Mouse (Mus musculus): ENCODE data around the gene Gse1. TPM values are rescaled to one million over a fixed set of nuclear protein-coding genes. Genes with fewer than 3 reads are reported as not detected.
A peak's percentile ranks its signal among the peaks of the same experiment; 100 is the strongest.

Gse1 gene
- polyA plus RNA-seq, 1 experiment from 2014 or later = 10.2 TPM

- 79% methylated on average over 21 of the region's 21 CpGs for WGBS
- H3K27ac ChIP-seq (ENCODE audit: low read length) = no peak overlapping the region
- ATAC-seq (ENCODE audit: low read depth) = no peak; the same call in 1 of the 2 replicates
Observed at GRCm38 (mm10) chr8:120317118-120317824, 89.0 kb downstream of the Gse1 start.

GRCm38 (mm10) chr8:120318476-120318991, 90.3 kb downstream of the Gse1 start:
- no peaks in the 10 kb centered on the region for H3K36me3 ChIP-seq (ENCODE audit: control insufficient read depth, insufficient read depth, low read length)
- WGBS = 63% methylated on average over 12 of the region's 12 CpGs
- no peak overlapping the region for H3K9ac ChIP-seq (ENCODE audit: low read length)

More at GRCm38 (mm10) chr8:120317118-120317824, 89.0 kb downstream of the Gse1 start:
- Histone ChIP-seq H3K9me3 (ENCODE audit: control insufficient read depth, low read length) (no peaks in the 10 kb centered on the region), H3K4me1 (replicated peaks; ENCODE audit: control insufficient read depth, insufficient read depth, low read length) (peaks cover 7% of the 10 kb centered on the region), H3K4me2 (ENCODE audit: low read depth, low read length) (no peak overlapping the region), H3K27me3 (ENCODE audit: control insufficient read depth, insufficient read depth, low read depth, low read length) (no peaks in the 10 kb centered on the region), H3K4me3 (ENCODE audit: low read length) (no peak overlapping the region), H3K9ac (ENCODE audit: low read length) (no peak overlapping the region), H3K36me3 (ENCODE audit: control insufficient read depth, insufficient read depth, low read length) (no peaks in the 10 kb centered on the region)

DNA sequence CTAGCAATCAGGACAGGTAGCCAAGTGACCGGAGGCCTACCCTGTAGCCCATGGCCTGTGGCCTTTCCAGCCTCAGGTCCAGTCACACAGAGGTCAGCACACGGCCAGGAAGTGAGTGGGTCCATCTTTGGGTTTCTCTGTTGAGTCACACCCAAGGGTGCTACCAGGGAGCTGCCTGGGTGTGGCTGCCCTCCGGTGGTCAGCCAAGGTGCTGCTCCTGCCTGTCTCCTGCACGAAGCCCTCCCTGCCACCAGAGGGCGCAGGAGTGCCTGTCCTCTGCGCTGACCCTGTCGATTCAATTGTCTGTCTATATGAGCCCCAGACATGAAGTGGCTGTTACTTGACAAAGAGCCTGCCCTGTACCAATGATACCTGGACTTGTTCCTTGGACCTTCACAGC, 91.2 kb downstream of the Gse1 start:
- ATAC-seq (ENCODE audit: low read depth) = peak; percentile 34; the same call in 1 of the 2 replicates
- Histone ChIP-seq H3K4me2 (ENCODE audit: low read depth, low read length) (no peak overlapping the region), H3K4me1 (replicated peaks; ENCODE audit: control insufficient read depth, insufficient read depth, low read length) (peaks cover 25% of the 10 kb centered on the region), H3K4me3 (ENCODE audit: low read length) (no peak overlapping the region), H3K27me3 (ENCODE audit: control insufficient read depth, insufficient read depth, low read depth, low read length) (no peaks in the 10 kb centered on the region), H3K27ac (ENCODE audit: low read length) (no peak overlapping the region), H3K9me3 (ENCODE audit: control insufficient read depth, low read length) (no peaks in the 10 kb centered on the region), H3K9ac (ENCODE audit: low read length) (no peak overlapping the region), H3K36me3 (ENCODE audit: control insufficient read depth, insufficient read depth, low read length) (no peaks in the 10 kb centered on the region)
- WGBS = 23% methylated on average over 7 of the region's 7 CpGs

More at GRCm38 (mm10) chr8:120318476-120318991, 90.3 kb downstream of the Gse1 start:
- no peak for ATAC-seq (ENCODE audit: low read depth)
- Histone ChIP-seq H3K9me3 (ENCODE audit: control insufficient read depth, low read length) (no peaks in the 10 kb centered on the region), H3K4me1 (replicated peaks; ENCODE audit: control insufficient read depth, insufficient read depth, low read length) (peaks cover 19% of the 10 kb centered on the region), H3K27ac (ENCODE audit: low read length) (no peak overlapping the region), H3K27me3 (ENCODE audit: control insufficient read depth, insufficient read depth, low read depth, low read length) (no peaks in the 10 kb centered on the region), H3K4me3 (ENCODE audit: low read length) (no peak overlapping the region), H3K4me2 (ENCODE audit: low read depth, low read length) (no peak overlapping the region)

DNA sequence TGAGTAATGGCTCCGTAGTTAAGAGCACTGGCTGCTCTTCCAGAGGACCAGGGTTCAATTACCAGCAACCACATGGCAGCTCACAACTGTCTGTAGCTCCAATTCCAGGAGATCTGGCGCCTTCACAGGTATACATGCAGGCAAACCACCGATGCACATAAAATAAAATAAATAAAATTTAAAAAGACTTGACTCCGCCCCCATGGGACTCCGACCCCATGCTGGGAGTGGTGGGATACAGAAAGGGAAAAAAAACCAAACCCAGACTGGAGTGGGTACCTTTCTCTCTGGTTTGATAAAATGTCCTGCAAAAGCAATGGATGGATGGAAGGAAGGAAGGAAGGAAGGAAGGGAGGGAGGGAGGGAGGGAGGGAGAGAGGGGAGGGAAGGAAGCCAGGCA, 91.9 kb downstream of the Gse1 start:
- Histone ChIP-seq H3K9me3 (ENCODE audit: control insufficient read depth, low read length) (no peaks in the 10 kb centered on the region), H3K4me1 (replicated peaks; ENCODE audit: control insufficient read depth, insufficient read depth, low read length) (peaks cover 32% of the 10 kb centered on the region), H3K36me3 (ENCODE audit: control insufficient read depth, insufficient read depth, low read length) (no peaks in the 10 kb centered on the region), H3K27me3 (ENCODE audit: control insufficient read depth, insufficient read depth, low read depth, low read length) (no peaks in the 10 kb centered on the region), H3K4me3 (ENCODE audit: low read length) (no peak overlapping the region), H3K27ac (ENCODE audit: low read length) (no peak overlapping the region), H3K9ac (ENCODE audit: low read length) (no peak overlapping the region), H3K4me2 (ENCODE audit: low read depth, low read length) (no peak overlapping the region)
- no peak for ATAC-seq (ENCODE audit: low read depth)
- WGBS = 84% methylated on average over 5 of the region's 5 CpGs

DNA sequence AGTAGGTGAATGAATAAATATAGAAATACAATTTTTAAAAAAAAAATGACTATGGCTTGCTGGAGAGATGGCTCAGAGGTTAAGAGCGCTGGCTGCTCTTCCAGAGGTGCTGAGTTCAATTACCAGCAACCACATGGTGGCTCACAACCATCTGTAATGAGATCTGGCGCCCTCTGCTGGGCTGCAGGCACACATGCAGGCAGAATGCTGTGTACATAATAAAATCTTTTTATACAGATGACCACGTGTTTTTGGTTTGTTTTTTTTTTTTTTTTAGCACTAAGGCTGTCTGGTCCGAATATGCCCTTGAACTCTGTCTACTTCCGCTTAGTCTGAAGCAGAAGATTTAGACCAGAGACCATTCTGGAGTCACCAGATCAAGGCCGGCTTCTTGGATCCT, 93.5 kb downstream of the Gse1 start:
- ATAC-seq (ENCODE audit: low read depth) = no peak
- H3K9me3 ChIP-seq (ENCODE audit: control insufficient read depth, low read length) = no peaks in the 10 kb centered on the region
- no peak overlapping the region for H3K9ac ChIP-seq (ENCODE audit: low read length)
- 49% methylated on average over 6 of the region's 6 CpGs for WGBS
- no peak overlapping the region for H3K4me3 ChIP-seq (ENCODE audit: low read length)
- no peaks in the 10 kb centered on the region for H3K27me3 ChIP-seq (ENCODE audit: control insufficient read depth, insufficient read depth, low read depth, low read length)
- no peaks in the 10 kb centered on the region for H3K36me3 ChIP-seq (ENCODE audit: control insufficient read depth, insufficient read depth, low read length)
- H3K27ac ChIP-seq (ENCODE audit: low read length) = no peak overlapping the region
- peaks cover 37% of the 10 kb centered on the region for H3K4me1 ChIP-seq (replicated peaks; ENCODE audit: control insufficient read depth, insufficient read depth, low read length)
- no peak overlapping the region for H3K4me2 ChIP-seq (ENCODE audit: low read depth, low read length)

GRCm38 (mm10) chr8:120322956-120323448, 94.7 kb downstream of the Gse1 start:
- Histone ChIP-seq H3K27ac (ENCODE audit: low read length) (peak overlapping the region; percentile 82), H3K4me3 (ENCODE audit: low read length) (no peak overlapping the region), H3K4me1 (replicated peaks; ENCODE audit: control insufficient read depth, insufficient read depth, low read length) (peaks cover 37% of the 10 kb centered on the region), H3K36me3 (ENCODE audit: control insufficient read depth, insufficient read depth, low read length) (no peaks in the 10 kb centered on the region), H3K4me2 (ENCODE audit: low read depth, low read length) (peak overlapping the region; percentile 24; the same call in 1 of the 2 replicates), H3K9me3 (ENCODE audit: control insufficient read depth, low read length) (no peaks in the 10 kb centered on the region), H3K27me3 (ENCODE audit: control insufficient read depth, insufficient read depth, low read depth, low read length) (no peaks in the 10 kb centered on the region), H3K9ac (ENCODE audit: low read length) (peak overlapping the region; percentile 45; the same call in 1 of the 2 replicates)
- 9% methylated on average over 20 of the region's 20 CpGs for WGBS
- peak; percentile 86 for ATAC-seq (ENCODE audit: low read depth)

DNA sequence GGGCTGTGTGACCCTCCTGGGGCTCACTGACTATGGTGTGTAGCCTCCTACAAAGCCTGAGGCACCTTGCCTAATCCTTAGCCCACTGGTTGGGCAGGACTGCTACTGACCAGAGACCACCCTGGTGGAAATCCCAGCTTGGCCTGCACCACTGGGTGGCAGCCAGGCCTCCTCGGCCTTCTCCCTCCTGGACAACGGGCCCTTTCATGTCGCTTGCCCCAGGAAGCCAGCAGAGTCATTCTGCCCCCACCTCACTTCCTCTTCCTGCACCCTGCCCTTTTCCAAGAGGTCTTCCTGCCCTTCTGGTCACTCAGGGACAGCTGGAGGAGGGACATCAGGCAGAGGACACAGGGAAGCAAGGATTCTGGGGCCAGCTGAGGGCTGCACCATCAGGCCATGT, 96.3 kb downstream of the Gse1 start:
- no peaks in the 10 kb centered on the region for H3K36me3 ChIP-seq (ENCODE audit: control insufficient read depth, insufficient read depth, low read length)
- ATAC-seq (ENCODE audit: low read depth) = no peak
- H3K4me2 ChIP-seq (ENCODE audit: low read depth, low read length) = no peak overlapping the region
- H3K4me3 ChIP-seq (ENCODE audit: low read length) = no peak overlapping the region
- peak overlapping the region; percentile 23; the same call in 1 of the 2 replicates for H3K9ac ChIP-seq (ENCODE audit: low read length)
- H3K27ac ChIP-seq (ENCODE audit: low read length) = no peak overlapping the region
- peaks cover 37% of the 10 kb centered on the region for H3K4me1 ChIP-seq (replicated peaks; ENCODE audit: control insufficient read depth, insufficient read depth, low read length)
- H3K27me3 ChIP-seq (ENCODE audit: control insufficient read depth, insufficient read depth, low read depth, low read length) = no peaks in the 10 kb centered on the region
- no peaks in the 10 kb centered on the region for H3K9me3 ChIP-seq (ENCODE audit: control insufficient read depth, low read length)
- 34% methylated on average over 3 of the region's 3 CpGs for WGBS

- H3K27me3 ChIP-seq (ENCODE audit: control insufficient read depth, insufficient read depth, low read depth, low read length) = no peaks in the 10 kb centered on the region
- H3K9ac ChIP-seq (ENCODE audit: low read length) = no peak overlapping the region
- no peaks in the 10 kb centered on the region for H3K9me3 ChIP-seq (ENCODE audit: control insufficient read depth, low read length)
- peaks cover 34% of the 10 kb centered on the region for H3K4me1 ChIP-seq (replicated peaks; ENCODE audit: control insufficient read depth, insufficient read depth, low read length)
- 65% methylated on average over 5 of the region's 5 CpGs for WGBS
- no peak overlapping the region for H3K27ac ChIP-seq (ENCODE audit: low read length)
- no peaks in the 10 kb centered on the region for H3K36me3 ChIP-seq (ENCODE audit: control insufficient read depth, insufficient read depth, low read length)
- H3K4me2 ChIP-seq (ENCODE audit: low read depth, low read length) = no peak overlapping the region
- no peak overlapping the region for H3K4me3 ChIP-seq (ENCODE audit: low read length)
- ATAC-seq (ENCODE audit: low read depth) = no peak
Observed at GRCm38 (mm10) chr8:120325172-120325767, 97.0 kb downstream of the Gse1 start.

- H3K4me3 ChIP-seq (ENCODE audit: low read length) = no peak overlapping the region
- no peaks in the 10 kb centered on the region for H3K36me3 ChIP-seq (ENCODE audit: control insufficient read depth, insufficient read depth, low read length)
- no peaks in the 10 kb centered on the region for H3K27me3 ChIP-seq (ENCODE audit: control insufficient read depth, insufficient read depth, low read depth, low read length)
- H3K9ac ChIP-seq (ENCODE audit: low read length) = no peak overlapping the region
- 54% methylated on average over 3 of the region's 3 CpGs for WGBS
- no peak overlapping the region for H3K27ac ChIP-seq (ENCODE audit: low read length)
- no peak for ATAC-seq (ENCODE audit: low read depth)
- H3K4me2 ChIP-seq (ENCODE audit: low read depth, low read length) = no peak overlapping the region
- H3K9me3 ChIP-seq (ENCODE audit: control insufficient read depth, low read length) = no peaks in the 10 kb centered on the region
- peaks cover 35% of the 10 kb centered on the region for H3K4me1 ChIP-seq (replicated peaks; ENCODE audit: control insufficient read depth, insufficient read depth, low read length)
Observed at GRCm38 (mm10) chr8:120327131-120327554, 98.9 kb downstream of the Gse1 start.
